Mouse (Mus musculus): Measurements from ENCODE around the gene Arl9. TPM values are rescaled to one million over a fixed set of nuclear protein-coding genes. Genes with fewer than 3 reads are reported as not detected.
A peak's percentile ranks its signal among the peaks of the same experiment; 100 is the strongest.

Gene Arl9
- total and polyA plus RNA-seq, 3 experiments: 1.6 to 1.7 TPM; not detected in 1

DNA sequence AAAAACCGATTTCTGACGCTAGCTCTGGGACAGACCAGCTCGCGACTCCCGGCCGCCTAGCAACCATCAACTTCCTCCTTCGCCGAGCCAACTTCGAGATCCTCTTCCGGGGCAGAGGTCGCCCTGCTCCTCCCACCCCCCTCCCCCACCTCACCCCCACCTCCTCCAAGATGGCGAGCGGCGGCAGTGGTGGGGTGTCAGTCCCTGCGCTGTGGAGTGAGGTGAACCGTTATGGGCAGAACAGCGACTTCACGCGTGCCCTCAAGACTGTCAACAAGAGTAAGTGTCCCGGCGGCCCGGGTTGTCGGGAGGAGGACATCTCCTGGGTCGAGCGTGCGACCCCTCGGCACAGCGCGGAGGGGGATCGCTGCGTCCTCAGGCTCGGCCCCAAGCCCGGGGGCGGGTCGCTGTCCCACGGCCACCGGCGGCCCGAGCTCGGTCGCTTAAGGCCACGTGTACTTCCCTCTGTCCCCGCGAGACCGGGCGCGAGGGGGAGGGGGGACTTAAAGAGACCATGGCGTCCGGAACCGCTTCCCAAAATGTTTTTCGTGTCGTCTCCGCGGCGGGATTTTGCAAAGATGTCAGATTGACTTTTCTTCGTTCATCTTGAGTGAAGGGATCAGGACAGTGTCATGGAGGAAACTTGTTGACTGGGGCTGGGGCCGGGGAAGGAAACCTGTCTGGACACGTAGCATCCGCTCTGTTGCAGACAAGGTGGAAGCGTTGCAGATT is 29.1 kb upstream of the Arl9 start, which contains the start of gene Srp72 (continued):
- TF ChIP-seq ETS1 (IDR thresholded peaks at IDR 0.05; ENCODE audit: low read depth, low read length) (no peak), ELF1 (IDR thresholded peaks at IDR 0.05; ENCODE audit: low read depth, low read length) (peak; percentile 79), MAZ (IDR thresholded peaks at IDR 0.05; ENCODE audit: low read depth, low read length) (peak; percentile 88)

DNA sequence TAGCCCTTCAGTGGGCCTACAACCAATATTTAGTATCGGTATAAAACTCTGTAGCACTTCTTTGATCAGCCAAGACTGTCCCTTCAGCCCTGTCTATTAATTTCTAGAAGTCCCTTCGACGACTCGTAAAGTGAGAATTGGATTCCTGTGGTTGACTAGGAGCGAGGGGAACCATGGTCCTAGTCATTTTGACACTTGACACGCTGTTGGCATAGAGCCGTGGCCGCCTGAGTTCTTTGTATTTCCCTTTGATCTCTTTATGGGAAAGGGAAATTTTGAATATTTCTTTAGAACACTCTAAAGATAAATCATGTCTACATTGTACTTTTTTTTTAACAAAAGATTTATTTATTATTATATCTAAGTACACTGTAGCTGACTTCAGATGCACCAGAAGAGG is 28.1 kb upstream of the Arl9 start:
- peaks cover 24 to 29% of the 10 kb centered on the region in 2 experiments for H3K36me3 ChIP-seq (ENCODE audit: control insufficient read depth in 1 of 2, insufficient read depth in 2 of 2, low read length in 2 of 2)
- H3K27me3 ChIP-seq (ENCODE audit: control insufficient read depth in 1 of 2, insufficient read depth in 2 of 2, low read length in 2 of 2): no peaks in the 10 kb centered on the region
- H3K4me1 ChIP-seq (ENCODE audit: control insufficient read depth in 1 of 2, insufficient read depth in 2 of 2, low read length in 2 of 2): peaks cover 5 to 10% of the 10 kb centered on the region in 2 experiments; a peak in 3 of 4 replicates
- DNase-seq (ENCODE audit: low read depth, low spot score): no peak
- TF ChIP-seq ZKSCAN1 (IDR thresholded peaks at IDR 0.05; ENCODE audit: low read depth, low read length) (no peak), TBP (IDR thresholded peaks at IDR 0.05; ENCODE audit: low read depth, low read length) (0 out of 2 replicates have a peak, but pooled peaks have one; percentile 10)
- no peaks in the 10 kb centered on the region for H3K9me3 ChIP-seq (replicated peaks; ENCODE audit: insufficient read depth, low read length)
- H3K9ac ChIP-seq (ENCODE audit: control insufficient read depth, low read depth, low read length, poor library complexity, severe bottlenecking): peak overlapping the region; percentile 99
- peak overlapping the region in 1 of 2 experiments; percentile 99; a peak in 2 of 4 replicates for H3K4me3 ChIP-seq (ENCODE audit: control insufficient read depth in 1 of 2, insufficient read depth in 1 of 2, low read depth in 2 of 2, low read length in 2 of 2)
- no peak overlapping the region for H3K27ac ChIP-seq (ENCODE audit: control insufficient read depth, low read depth, low read length)
- H3K79me2 ChIP-seq (ENCODE audit: control insufficient read depth, insufficient read depth, low read length, poor library complexity): peaks cover 26% of the 10 kb centered on the region

DNA sequence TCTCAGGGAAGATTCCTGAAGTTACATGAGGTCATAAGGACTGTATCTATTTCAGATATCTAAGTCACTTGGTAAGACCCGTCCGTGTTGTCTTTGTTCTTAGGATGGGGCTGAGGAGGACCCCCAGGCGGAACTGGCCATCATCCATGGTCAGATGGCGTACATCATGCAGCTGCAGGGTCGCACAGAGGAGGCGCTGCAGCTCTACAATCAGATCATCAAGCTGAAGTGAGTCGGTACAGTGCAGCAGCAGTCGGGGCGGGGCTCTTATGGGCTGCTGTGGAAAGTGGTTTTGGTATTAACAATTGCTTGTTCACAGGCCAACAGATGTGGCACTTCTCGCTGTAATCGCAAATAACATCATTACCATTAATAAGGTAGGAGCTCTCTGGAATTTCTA is 19.8 kb upstream of the Arl9 start:
- Histone ChIP-seq H3K27ac (ENCODE audit: control insufficient read depth, low read depth, low read length) (no peak overlapping the region), H3K4me1 (ENCODE audit: control insufficient read depth in 1 of 2, insufficient read depth in 2 of 2, low read length in 2 of 2) (no peaks in the 10 kb centered on the region), H3K36me3 (ENCODE audit: control insufficient read depth in 1 of 2, insufficient read depth in 2 of 2, low read length in 2 of 2) (peaks cover 0 to 59% of the 10 kb centered on the region in 2 experiments; a peak in 2 of 4 replicates), H3K9me3 (replicated peaks; ENCODE audit: insufficient read depth, low read length) (no peaks in the 10 kb centered on the region), H3K27me3 (ENCODE audit: control insufficient read depth in 1 of 2, insufficient read depth in 2 of 2, low read length in 2 of 2) (no peaks in the 10 kb centered on the region), H3K9ac (ENCODE audit: control insufficient read depth, low read depth, low read length, poor library complexity, severe bottlenecking) (no peak overlapping the region), H3K4me3 (ENCODE audit: control insufficient read depth in 1 of 2, insufficient read depth in 1 of 2, low read depth in 2 of 2, low read length in 2 of 2) (no peak overlapping the region), H3K79me2 (ENCODE audit: control insufficient read depth, insufficient read depth, low read length, poor library complexity) (no peaks in the 10 kb centered on the region; the same call in 1 of the 2 replicates)
- no peak for DNase-seq (ENCODE audit: low read depth, low spot score)
- TF ChIP-seq ZC3H11A (IDR thresholded peaks at IDR 0.05; ENCODE audit: low read depth, low read length): no peak
- TF ChIP-seq ZKSCAN1 (IDR thresholded peaks at IDR 0.05; ENCODE audit: low read depth, low read length): no peak
- no peak for TF ChIP-seq KAT2A (conservative IDR thresholded peaks at IDR 0.05; ENCODE audit: low read depth, low read length)
- TF ChIP-seq POLR2A (IDR thresholded peaks at IDR 0.05; ENCODE audit: control insufficient read depth in 1 of 2, insufficient read depth in 1 of 2, low read depth in 1 of 2, low read length in 2 of 2, poor library complexity in 1 of 2): no peak
- peak in 2 of 3 experiments; percentile 17 to 21; a peak in 2 of 6 replicates for TF ChIP-seq CTCF (IDR thresholded peaks at IDR 0.05 in 2 of 3, conservative IDR thresholded peaks at IDR 0.05 in 1 of 3; ENCODE audit: control insufficient read depth in 1 of 3, insufficient read depth in 1 of 3, low read depth in 2 of 3, low read length in 3 of 3, poor library complexity in 1 of 3, severe bottlenecking in 1 of 3)
- no peak for TF ChIP-seq ZMIZ1 (IDR thresholded peaks at IDR 0.05; ENCODE audit: low read depth, low read length)

GRCm38 (mm10) chr5:76990789-76991188 is 13.1 kb upstream of the Arl9 start:
- H3K79me2 ChIP-seq (ENCODE audit: control insufficient read depth, insufficient read depth, low read length, poor library complexity): no peaks in the 10 kb centered on the region; the same call in none of the 2 replicates
- H3K27ac ChIP-seq (ENCODE audit: control insufficient read depth, low read depth, low read length): peak overlapping the region; percentile 26
- H3K9ac ChIP-seq (ENCODE audit: control insufficient read depth, low read depth, low read length, poor library complexity, severe bottlenecking): no peak overlapping the region
- DNase-seq (ENCODE audit: low read depth, low spot score): peak; percentile 63
- no peak overlapping the region for H3K4me3 ChIP-seq (ENCODE audit: control insufficient read depth in 1 of 2, insufficient read depth in 1 of 2, low read depth in 2 of 2, low read length in 2 of 2)
- peaks cover 19 to 27% of the 10 kb centered on the region in 2 experiments for H3K4me1 ChIP-seq (ENCODE audit: control insufficient read depth in 1 of 2, insufficient read depth in 2 of 2, low read length in 2 of 2)
- H3K9me3 ChIP-seq (replicated peaks; ENCODE audit: insufficient read depth, low read length): no peaks in the 10 kb centered on the region
- peaks cover 40 to 61% of the 10 kb centered on the region in 2 experiments for H3K36me3 ChIP-seq (ENCODE audit: control insufficient read depth in 1 of 2, insufficient read depth in 2 of 2, low read length in 2 of 2)
- H3K27me3 ChIP-seq (ENCODE audit: control insufficient read depth in 1 of 2, insufficient read depth in 2 of 2, low read length in 2 of 2): no peaks in the 10 kb centered on the region
- TF ChIP-seq GATA1 (IDR thresholded peaks at IDR 0.05; ENCODE audit: low read depth, low read length): peak; percentile 74
- no peak for TF ChIP-seq ZC3H11A (IDR thresholded peaks at IDR 0.05; ENCODE audit: low read depth, low read length)
- no peak for TF ChIP-seq KAT2A (conservative IDR thresholded peaks at IDR 0.05; ENCODE audit: low read depth, low read length)
- peak; percentile 35; the same call in 1 of the 2 replicates for TF ChIP-seq HCFC1 (IDR thresholded peaks at IDR 0.05; ENCODE audit: low read depth, low read length)
- peak; percentile 56 for TF ChIP-seq ETS1 (IDR thresholded peaks at IDR 0.05; ENCODE audit: low read depth, low read length)
- peak; percentile 68; the same call in 1 of the 2 replicates for TF ChIP-seq MXI1 (IDR thresholded peaks at IDR 0.05; ENCODE audit: low read depth, low read length)
- no peak for TF ChIP-seq MAFK (IDR thresholded peaks at IDR 0.05; ENCODE audit: borderline replicate concordance, low read depth, low read length)
- TF ChIP-seq ZKSCAN1 (IDR thresholded peaks at IDR 0.05; ENCODE audit: low read depth, low read length): no peak
- peak; percentile 46; the same call in 1 of the 2 replicates for TF ChIP-seq SIN3A (IDR thresholded peaks at IDR 0.05; ENCODE audit: low read length)
- no peak for TF ChIP-seq USF2 (IDR thresholded peaks at IDR 0.05; ENCODE audit: borderline replicate concordance in 1 of 2, insufficient read depth in 1 of 2, low read depth in 1 of 2, low read length in 2 of 2)
- no peak for TF ChIP-seq NELFE (IDR thresholded peaks at IDR 0.05; ENCODE audit: low read depth, low read length)
- TF ChIP-seq CHD1 (IDR thresholded peaks at IDR 0.05; ENCODE audit: low read depth, low read length): no peak
- TF ChIP-seq SMC3 (IDR thresholded peaks at IDR 0.05; ENCODE audit: low read depth, low read length): no peak
- 0 out of 2 replicates have a peak, but pooled peaks have one; percentile 0 for TF ChIP-seq ZNF384 (IDR thresholded peaks at IDR 0.05; ENCODE audit: low read depth, low read length)
- no peak for TF ChIP-seq RAD21 (IDR thresholded peaks at IDR 0.05; ENCODE audit: low read depth, low read length)
- no peak for TF ChIP-seq USF1 (IDR thresholded peaks at IDR 0.05; ENCODE audit: low read depth, low read length)
